Mouse (Mus musculus) bone marrow, adult 2 months (tissue): ENCODE measurements at regions not wholly inside any gene's neighbourhood (a gene's known extent, or its start where the extent isn't known, plus 50 kb on each side); places are given as distances from the start of the nearest gene placed in this dataset.

Source experiments
- H3K27ac ChIP-seq: fragments of 200-500 bp; 2 replicates; pipeline ENCODE4 v1.5.1; 2012; ENCODE audit warnings: low read depth, mild to moderate bottlenecking, control low read depth, inconsistent platforms, low read length; ENCODE audit not compliant: control insufficient read depth, poor library complexity, insufficient read depth
- H3K4me1 ChIP-seq: fragments of 200-500 bp; 2 replicates; pipeline ENCODE4 v1.6.1; 2011; ENCODE audit warnings: low read length; ENCODE audit not compliant: control insufficient read depth, insufficient read depth
- H3K4me3 ChIP-seq: fragments of 200-500 bp; replicated peaks from 2 replicates; pipeline ENCODE3; 2011; ENCODE audit warnings: mild to moderate bottlenecking, low read depth, low read length, control low read depth; ENCODE audit not compliant: control insufficient read depth
- CTCF ChIP-seq: fragments of 200-500 bp; IDR thresholded peaks from 2 replicates; pipeline ENCODE4 v1.5.1; 2011; ENCODE audit warnings: low read length, control low read depth; ENCODE audit not compliant: control insufficient read depth, insufficient read depth
- POLR2A ChIP-seq: fragments of 200-500 bp; IDR thresholded peaks from 2 replicates; pipeline ENCODE4 v1.6.1; 2011; ENCODE audit warnings: low read depth, mild to moderate bottlenecking, control low read depth, low read length, borderline replicate concordance; ENCODE audit not compliant: control insufficient read depth
- WGBS: fragments of 180-500 bp; shearing (Covaris S2); methylation state at CpG from one replicate; pipeline ENCODE4 v1.1.7; 2018; 5-methylcytosine and 5-hydroxymethylcytosine counted together

DNA sequence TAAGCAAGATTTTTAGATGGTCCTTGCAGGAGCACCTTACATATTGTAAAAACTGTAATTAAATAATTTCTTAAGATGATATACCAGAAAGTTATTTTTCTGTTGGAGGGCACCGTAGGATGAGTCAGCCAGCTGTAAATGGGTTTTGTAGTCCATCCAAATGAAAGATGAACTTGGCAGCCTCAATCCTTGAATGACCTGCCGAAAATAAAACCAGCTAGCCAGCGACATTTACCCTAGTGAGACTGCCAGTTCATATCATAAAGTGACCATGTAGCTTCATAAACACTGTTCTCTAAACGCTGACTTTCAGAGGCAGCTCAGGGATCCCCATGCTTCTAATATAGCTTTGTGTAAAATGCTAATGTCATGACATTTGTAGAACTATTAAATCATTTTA, 127.8 kb downstream of the Cavin4 start:
- TF ChIP-seq POLR2A (no peak), CTCF (no peak)
- Histone ChIP-seq H3K4me3 (no peak overlapping the region), H3K27ac (no peak overlapping the region), H3K4me1 (no peaks in the 10 kb centered on the region)
- WGBS = 76% methylated on average over 4 of the region's 4 CpGs

DNA sequence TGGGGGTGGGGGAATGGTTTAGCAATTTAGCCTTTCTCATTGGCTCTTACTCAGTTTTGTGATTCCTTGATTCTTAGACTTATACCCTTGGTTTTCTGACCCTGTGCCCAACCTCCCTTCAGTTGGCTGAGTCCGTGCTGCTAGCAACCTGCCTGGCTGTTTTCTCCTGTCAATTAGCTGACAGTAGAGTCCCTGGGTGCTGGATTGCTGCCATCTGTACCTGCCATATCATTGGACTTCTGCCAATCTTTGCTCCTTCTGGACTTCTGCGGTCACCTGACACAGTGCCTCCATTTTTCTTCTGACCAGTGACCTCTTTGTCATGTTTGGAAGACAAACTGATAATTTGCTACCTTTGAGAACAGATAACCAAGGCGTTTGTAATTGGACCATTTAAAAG, 140.5 kb downstream of the Cavin4 start:
- TF ChIP-seq CTCF = no peak
- TF ChIP-seq POLR2A = no peak
- Histone ChIP-seq H3K27ac (no peak overlapping the region), H3K4me3 (no peak overlapping the region), H3K4me1 (no peaks in the 10 kb centered on the region)
- 78% methylated on average over 3 of the region's 3 CpGs for WGBS

GRCm38 (mm10) chr4:48808571-48808970, 145.3 kb downstream of the Cavin4 start:
- no peaks in the 10 kb centered on the region for H3K4me1 ChIP-seq
- no peak overlapping the region for H3K27ac ChIP-seq
- 83% methylated on average over 4 of the region's 4 CpGs for WGBS
- H3K4me3 ChIP-seq = no peak overlapping the region
- TF ChIP-seq POLR2A = no peak
- TF ChIP-seq CTCF = no peak

GRCm38 (mm10) chr4:48833718-48834117, 170.4 kb downstream of the Cavin4 start:
- Histone ChIP-seq H3K4me1 (no peaks in the 10 kb centered on the region), H3K4me3 (no peak overlapping the region), H3K27ac (no peak overlapping the region)
- TF ChIP-seq CTCF = no peak
- TF ChIP-seq POLR2A = no peak
- whole genome bisulfite sequencing = 68% methylated on average over 2 of the region's 2 CpGs

GRCm38 (mm10) chr4:48842777-48843214, 179.5 kb downstream of the Cavin4 start:
- TF ChIP-seq POLR2A (no peak), CTCF (no peak)
- 63% methylated on average over 2 of the region's 2 CpGs for WGBS
- Histone ChIP-seq H3K27ac (no peak overlapping the region), H3K4me3 (no peak overlapping the region), H3K4me1 (no peaks in the 10 kb centered on the region)

- Histone ChIP-seq H3K27ac (no peak overlapping the region), H3K4me3 (no peak overlapping the region), H3K4me1 (no peaks in the 10 kb centered on the region)
- 82% methylated on average over 2 of the region's 2 CpGs for WGBS
- TF ChIP-seq POLR2A = no peak
- no peak for TF ChIP-seq CTCF
Observed at GRCm38 (mm10) chr4:48871105-48871504, 188.0 kb upstream of the Plppr1 start.

- WGBS = 65% methylated on average over 4 of the region's 4 CpGs
- no peak for TF ChIP-seq CTCF
- TF ChIP-seq POLR2A = no peak
Observed at GRCm38 (mm10) chr4:48889074-48889592, 169.9 kb upstream of the Plppr1 start.

GRCm38 (mm10) chr4:48904551-48904950, 154.5 kb upstream of the Plppr1 start:
- 3% methylated on average over 1 of the region's 1 CpGs for WGBS
- TF ChIP-seq CTCF (no peak), POLR2A (no peak)
- Histone ChIP-seq H3K27ac (no peak overlapping the region), H3K4me1 (no peaks in the 10 kb centered on the region), H3K4me3 (no peak overlapping the region)

More at GRCm38 (mm10) chr4:48889074-48889592, 169.9 kb upstream of the Plppr1 start:
- Histone ChIP-seq H3K27ac (no peak overlapping the region), H3K4me3 (no peak overlapping the region), H3K4me1 (no peaks in the 10 kb centered on the region)

GRCm38 (mm10) chr4:48905196-48905867, 153.7 kb upstream of the Plppr1 start:
- 71% methylated on average over 9 of the region's 9 CpGs for WGBS
- no peaks in the 10 kb centered on the region for H3K4me1 ChIP-seq
- H3K4me3 ChIP-seq = no peak overlapping the region
- H3K27ac ChIP-seq = no peak overlapping the region
- TF ChIP-seq POLR2A = no peak
- no peak for TF ChIP-seq CTCF
